Mouse (Mus musculus): ENCODE measurements at regions not wholly inside any gene's neighbourhood (a gene's known extent, or its start where the extent isn't known, plus 50 kb on each side); places are given as distances from the start of the nearest gene placed in this dataset.

- no peak for TF ChIP-seq CTCF (IDR thresholded peaks at IDR 0.05; ENCODE audit: borderline replicate concordance, insufficient read depth, low read depth, low read length)
- TF ChIP-seq POLR2A (IDR thresholded peaks at IDR 0.05; ENCODE audit: borderline replicate concordance, insufficient read depth, low read length) = no peak
Measured at GRCm38 (mm10) chr14:28750301-28750700, 245.8 kb downstream of the Wnt5a start.

Measured in cerebellum, adult 2 months (tissue).